Mouse (Mus musculus): ENCODE measurements around the gene Camk2b. TPM values are rescaled to one million over a fixed set of nuclear protein-coding genes. Genes with fewer than 3 reads are reported as not detected.
A peak's percentile ranks its signal among the peaks of the same experiment; 100 is the strongest.

Camk2b gene
- polyA plus RNA-seq, 2 experiments: 0.40 to 0.55 TPM

- no peak for DNase-seq (ENCODE audit: low read depth in 3 of 3, low spot score in 3 of 3)
- 44% methylated on average over 5 of the region's 5 CpGs for WGBS (ENCODE audit: insufficient replicate concordance)
- no peak overlapping the region for H3K27ac ChIP-seq
- H3K36me3 ChIP-seq (replicated peaks; ENCODE audit: control insufficient read depth, insufficient read depth, low read depth): no peaks in the 10 kb centered on the region
- no peaks in the 10 kb centered on the region for H3K4me1 ChIP-seq (replicated peaks; ENCODE audit: control insufficient read depth in 2 of 2, insufficient read depth in 2 of 2, low read length in 1 of 2)
- TF ChIP-seq CTCF (IDR thresholded peaks at IDR 0.05; ENCODE audit: low read depth) (no peak), EP300 (IDR thresholded peaks at IDR 0.05; ENCODE audit: low read depth) (no peak)
- no peak for ATAC-seq (ENCODE audit: insufficient read depth)
- H3K9me3 ChIP-seq (ENCODE audit: control insufficient read depth, low read length): no peaks in the 10 kb centered on the region
- H3K9ac ChIP-seq (replicated peaks): no peak overlapping the region
- no peak overlapping the region for H3K4me2 ChIP-seq (ENCODE audit: low read depth)
- no peaks in the 10 kb centered on the region for H3K27me3 ChIP-seq (ENCODE audit: control insufficient read depth, insufficient read depth, low read length)
- no peak overlapping the region for H3K4me3 ChIP-seq (ENCODE audit: insufficient read depth in 1 of 2, low read depth in 2 of 2, low read length in 2 of 2)
These were observed 32.4 kb downstream of the Camk2b start for GRCm38 (mm10) chr11:6033801-6034200.

- H3K27me3 ChIP-seq (ENCODE audit: control insufficient read depth, insufficient read depth, low read length): no peaks in the 10 kb centered on the region
- WGBS (ENCODE audit: insufficient replicate concordance): 40% methylated on average over 3 of the region's 3 CpGs
- no peaks in the 10 kb centered on the region for H3K4me1 ChIP-seq (replicated peaks; ENCODE audit: control insufficient read depth in 2 of 2, insufficient read depth in 2 of 2, low read length in 1 of 2)
- H3K4me3 ChIP-seq (ENCODE audit: insufficient read depth in 1 of 2, low read depth in 2 of 2, low read length in 2 of 2): no peak overlapping the region
- H3K27ac ChIP-seq: no peak overlapping the region
- no peak overlapping the region for H3K4me2 ChIP-seq (ENCODE audit: low read depth)
- H3K9ac ChIP-seq (replicated peaks): no peak overlapping the region
- no peak for ATAC-seq (ENCODE audit: insufficient read depth)
- no peaks in the 10 kb centered on the region for H3K9me3 ChIP-seq (ENCODE audit: control insufficient read depth, low read length)
- no peaks in the 10 kb centered on the region for H3K36me3 ChIP-seq (replicated peaks; ENCODE audit: control insufficient read depth, insufficient read depth, low read depth)
- DNase-seq (ENCODE audit: low read depth in 3 of 3, low spot score in 3 of 3): peak in 1 of 3 experiments; percentile 19
- TF ChIP-seq EP300 (IDR thresholded peaks at IDR 0.05; ENCODE audit: low read depth) (no peak), CTCF (IDR thresholded peaks at IDR 0.05; ENCODE audit: low read depth) (peak; percentile 76)
These were observed 33.0 kb downstream of the Camk2b start for GRCm38 (mm10) chr11:6033147-6033546.

GRCm38 (mm10) chr11:6030650-6031049 lies 35.5 kb downstream of the Camk2b start:
- no peaks in the 10 kb centered on the region for H3K4me1 ChIP-seq (replicated peaks; ENCODE audit: control insufficient read depth in 2 of 2, insufficient read depth in 2 of 2, low read length in 1 of 2)
- no peaks in the 10 kb centered on the region for H3K9me3 ChIP-seq (ENCODE audit: control insufficient read depth, low read length)
- no peak overlapping the region for H3K4me2 ChIP-seq (ENCODE audit: low read depth)
- H3K27me3 ChIP-seq (ENCODE audit: control insufficient read depth, insufficient read depth, low read length): no peaks in the 10 kb centered on the region
- H3K9ac ChIP-seq (replicated peaks): no peak overlapping the region
- H3K4me3 ChIP-seq (ENCODE audit: insufficient read depth in 1 of 2, low read depth in 2 of 2, low read length in 2 of 2): no peak overlapping the region
- DNase-seq (ENCODE audit: low read depth in 3 of 3, low spot score in 3 of 3) (no peak), ATAC-seq (ENCODE audit: insufficient read depth) (no peak)
- WGBS (ENCODE audit: insufficient replicate concordance): 55% methylated on average over 6 of the region's 6 CpGs
- no peaks in the 10 kb centered on the region for H3K36me3 ChIP-seq (replicated peaks; ENCODE audit: control insufficient read depth, insufficient read depth, low read depth)
- no peak overlapping the region for H3K27ac ChIP-seq
- TF ChIP-seq EP300 (IDR thresholded peaks at IDR 0.05; ENCODE audit: low read depth): no peak
- no peak for TF ChIP-seq CTCF (IDR thresholded peaks at IDR 0.05; ENCODE audit: low read depth)

- 54% methylated on average over 3 of the region's 3 CpGs for whole genome bisulfite sequencing (ENCODE audit: insufficient replicate concordance)
- H3K27me3 ChIP-seq (ENCODE audit: control insufficient read depth, insufficient read depth, low read length): no peaks in the 10 kb centered on the region
These were observed 36.4 kb downstream of the Camk2b start for GRCm38 (mm10) chr11:6029790-6030189.

GRCm38 (mm10) chr11:6028911-6029310 lies 37.3 kb downstream of the Camk2b start:
- 76% methylated on average over 7 of the region's 7 CpGs for WGBS (ENCODE audit: insufficient replicate concordance)
- DNase-seq (ENCODE audit: low read depth in 3 of 3, low spot score in 3 of 3): no peak
- no peak for ATAC-seq (ENCODE audit: insufficient read depth)
- Histone ChIP-seq H3K27ac (no peak overlapping the region), H3K9ac (replicated peaks) (no peak overlapping the region), H3K36me3 (replicated peaks; ENCODE audit: control insufficient read depth, insufficient read depth, low read depth) (no peaks in the 10 kb centered on the region), H3K9me3 (ENCODE audit: control insufficient read depth, low read length) (no peaks in the 10 kb centered on the region), H3K4me1 (replicated peaks; ENCODE audit: control insufficient read depth in 2 of 2, insufficient read depth in 2 of 2, low read length in 1 of 2) (peaks cover 0 to 2% of the 10 kb centered on the region in 2 experiments; a peak in 1 of 4 replicates), H3K27me3 (ENCODE audit: control insufficient read depth, insufficient read depth, low read length) (no peaks in the 10 kb centered on the region), H3K4me2 (ENCODE audit: low read depth) (no peak overlapping the region), H3K4me3 (ENCODE audit: insufficient read depth in 1 of 2, low read depth in 2 of 2, low read length in 2 of 2) (no peak overlapping the region)
- no peak for TF ChIP-seq CTCF (IDR thresholded peaks at IDR 0.05; ENCODE audit: low read depth)
- no peak for TF ChIP-seq EP300 (IDR thresholded peaks at IDR 0.05; ENCODE audit: low read depth)

More at GRCm38 (mm10) chr11:6029790-6030189, 36.4 kb downstream of the Camk2b start:
- Histone ChIP-seq H3K27ac (no peak overlapping the region), H3K9me3 (ENCODE audit: control insufficient read depth, low read length) (no peaks in the 10 kb centered on the region), H3K9ac (replicated peaks) (no peak overlapping the region), H3K4me1 (replicated peaks; ENCODE audit: control insufficient read depth in 2 of 2, insufficient read depth in 2 of 2, low read length in 1 of 2) (peaks cover 0 to 2% of the 10 kb centered on the region in 2 experiments; a peak in 1 of 4 replicates), H3K4me3 (ENCODE audit: insufficient read depth in 1 of 2, low read depth in 2 of 2, low read length in 2 of 2) (no peak overlapping the region), H3K4me2 (ENCODE audit: low read depth) (no peak overlapping the region), H3K36me3 (replicated peaks; ENCODE audit: control insufficient read depth, insufficient read depth, low read depth) (no peaks in the 10 kb centered on the region)
- TF ChIP-seq EP300 (IDR thresholded peaks at IDR 0.05; ENCODE audit: low read depth) (no peak), CTCF (IDR thresholded peaks at IDR 0.05; ENCODE audit: low read depth) (no peak)
- ATAC-seq (ENCODE audit: insufficient read depth) (no peak), DNase-seq (ENCODE audit: low read depth in 3 of 3, low spot score in 3 of 3) (no peak)
